Mouse (Mus musculus) hindbrain, postnatal 0 days (tissue): Measurements from ENCODE around the gene Gfer. TPM values are rescaled to one million over a fixed set of nuclear protein-coding genes. Genes with fewer than 3 reads are reported as not detected.
"Not testable (repeated sequence)": the region's sequence is repeated elsewhere in the genome, so short reads cannot be mapped to it uniquely, and the experiment has no call there.

ENCODE experiments used
- ATAC-seq: fragments of 200-750 bp; cut with Nextera tagmentation; 2 replicates; pipeline ENCODE4 v1.8.0; 2017; ENCODE audit warnings: mild to moderate bottlenecking, moderate TSS enrichment, moderate library complexity
- DNase-seq: peaks from one replicate; pipeline ENCODE4 v3.0.0-alpha.2; 2015; ENCODE audit warnings: low spot score
- H3K27ac ChIP-seq: fragments of 300-500 bp; sonication (generic); 2 replicates; pipeline ENCODE4 v1.5.1; 2014; ENCODE audit warnings: mild to moderate bottlenecking
- H3K27me3 ChIP-seq: fragments of 300-500 bp; sonication (generic); 2 replicates; pipeline ENCODE4 v1.6.1; 2014; ENCODE audit warnings: low read length, mixed read lengths; ENCODE audit not compliant: insufficient read depth
- H3K36me3 ChIP-seq: fragments of 300-500 bp; sonication (generic); 2 replicates; pipeline ENCODE4 v1.6.1; 2014; ENCODE audit warnings: low read length, mixed read lengths; ENCODE audit not compliant: insufficient read depth
- H3K4me1 ChIP-seq: fragments of 300-500 bp; sonication (generic); 2 replicates; pipeline ENCODE4 v1.6.1; 2014; ENCODE audit warnings: antibody characterized with exemption, low read length, mixed read lengths; ENCODE audit not compliant: insufficient read depth
- H3K4me2 ChIP-seq: fragments of 300-500 bp; sonication (generic); 2 replicates; pipeline ENCODE4 v1.6.1; 2014; ENCODE audit warnings: low read depth, mild to moderate bottlenecking, low read length, moderate library complexity, mixed read lengths
- H3K4me3 ChIP-seq: fragments of 300-500 bp; sonication (generic); 2 replicates; pipeline ENCODE4 v1.5.1; 2014; ENCODE audit warnings: low read length
- H3K9ac ChIP-seq: fragments of 300-500 bp; sonication (generic); replicated peaks from 2 replicates; pipeline ENCODE4 v1.6.1; 2014; ENCODE audit warnings: mild to moderate bottlenecking, low read length, moderate library complexity, mixed read lengths
- H3K9me3 ChIP-seq: fragments of 300-500 bp; sonication (generic); 2 replicates; pipeline ENCODE4 v1.6.1; 2016; ENCODE audit warnings: low read length, mixed read lengths
- CTCF ChIP-seq: IDR thresholded peaks from 2 replicates; pipeline ENCODE4 v1.5.1; 2016; ENCODE audit warnings: antibody characterized with exemption, control low read depth, low read depth
- WGBS: fragments of 180-500 bp; shearing (Covaris S2); extraction: QIAGEN DNeasy Blood & Tissue Kit; methylation state at CpG from one replicate; pipeline ENCODE4 v1.1.7; 2014; 5-methylcytosine and 5-hydroxymethylcytosine counted together
- polyA plus RNA-seq: library from polyadenylated mRNA; unstranded; fragments of >200 nt; fragmentation: Nextera tagmentation; extraction: Ambion mirVana; gene quantifications from 2 replicates; pipeline ENCODE4 v1.2.1, GENCODE M21; 2015
- total RNA-seq: library from RNA; depleted of rRNA; stranded (reverse); fragments of >200 nt; gene quantifications from 2 replicates; pipeline ENCODE4 v1.2.3, GENCODE M21; 2014

The Gfer gene
- total and polyA plus RNA-seq, 2 experiments from 2014 or later, result 26.1 to 39.7 TPM

- Histone ChIP-seq H3K27me3 (no peaks in the 10 kb centered on the region), H3K36me3 (peaks cover 12% of the 10 kb centered on the region), H3K9ac (peak overlapping the region; percentile 83), H3K9me3 (no peaks in the 10 kb centered on the region), H3K27ac (peak overlapping the region; percentile 86), H3K4me2 (peak overlapping the region; percentile 83), H3K4me1 (peaks cover 7% of the 10 kb centered on the region; the same call in 1 of the 2 replicates), H3K4me3 (peak overlapping the region; percentile 82)
- ATAC-seq (no peak), DNase-seq (no peak)
- WGBS, result 4% methylated on average over 12 of the region's 12 CpGs
- TF ChIP-seq CTCF, result no peak
Measured at GRCm38 (mm10) chr17:24723122-24723880, 27.3 kb upstream of the Gfer start.

- Histone ChIP-seq H3K4me1 (peaks cover 7% of the 10 kb centered on the region; the same call in 1 of the 2 replicates), H3K27me3 (no peaks in the 10 kb centered on the region), H3K9me3 (no peaks in the 10 kb centered on the region), H3K4me2 (no peak overlapping the region; the same call in 1 of the 2 replicates), H3K9ac (no peak overlapping the region), H3K4me3 (0 out of 2 replicates have a peak overlapping the region, but pooled peaks have one; percentile 3), H3K27ac (no peak overlapping the region), H3K36me3 (peaks cover 12% of the 10 kb centered on the region)
- WGBS, result 39% methylated on average over 13 of the region's 13 CpGs
- ATAC-seq (no peak), DNase-seq (no peak)
- no peak for TF ChIP-seq CTCF
Measured at GRCm38 (mm10) chr17:24722220-24722924, 26.4 kb upstream of the Gfer start.

- not testable (repeated sequence) for ATAC-seq, H3K27ac ChIP-seq, H3K9me3 ChIP-seq, H3K27me3 ChIP-seq, DNase-seq, H3K4me1 ChIP-seq
- Histone ChIP-seq H3K4me3 (peak overlapping the region; percentile 61; the same call in 1 of the 2 replicates), H3K9ac (peak overlapping the region; percentile 85; the same call in 1 of the 2 replicates), H3K36me3 (peaks cover 12% of the 10 kb centered on the region), H3K4me2 (peak overlapping the region; percentile 63)
- 73% methylated on average over 7 of the region's 7 CpGs for WGBS
Measured at GRCm38 (mm10) chr17:24721383-24721955, 25.5 kb upstream of the Gfer start.

- Histone ChIP-seq H3K4me2 (peak overlapping the region; percentile 63), H3K36me3 (peaks cover 12% of the 10 kb centered on the region), H3K4me3 (peak overlapping the region; percentile 61), H3K9ac (peak overlapping the region; percentile 85), H3K27ac (peak overlapping the region; percentile 82; the same call in 1 of the 2 replicates)
- H3K4me1 ChIP-seq, ATAC-seq, H3K27me3 ChIP-seq, H3K9me3 ChIP-seq: not testable (repeated sequence)
- 2% methylated on average over 10 of the region's 11 CpGs for WGBS
- peak; percentile 5 for DNase-seq
Measured at GRCm38 (mm10) chr17:24720616-24721015, 24.7 kb upstream of the Gfer start.

GRCm38 (mm10) chr17:24719494-24720222 is 23.7 kb upstream of the Gfer start:
- H3K27me3 ChIP-seq, result no peaks in the 10 kb centered on the region
- peak; percentile 97 for ATAC-seq
- no peak for TF ChIP-seq CTCF
- DNase-seq, result peak; percentile 99
- WGBS, result under 1% methylated on average over 61 of the region's 61 CpGs
- peaks cover 12% of the 10 kb centered on the region for H3K36me3 ChIP-seq
- H3K4me2 ChIP-seq, result peak overlapping the region; percentile 63
- peak overlapping the region; percentile 61 for H3K4me3 ChIP-seq
- no peaks in the 10 kb centered on the region for H3K9me3 ChIP-seq
- peak overlapping the region; percentile 82 for H3K27ac ChIP-seq
- H3K4me1 ChIP-seq, result peaks cover 7% of the 10 kb centered on the region; the same call in 1 of the 2 replicates
- peak overlapping the region; percentile 85 for H3K9ac ChIP-seq

GRCm38 (mm10) chr17:24718938-24719337 is 23.0 kb upstream of the Gfer start:
- peak overlapping the region; percentile 59 for H3K4me2 ChIP-seq
- not testable (repeated sequence) for H3K27me3 ChIP-seq, H3K9me3 ChIP-seq, H3K27ac ChIP-seq, DNase-seq, H3K4me1 ChIP-seq, ATAC-seq, H3K9ac ChIP-seq
- peak; percentile 27; the same call in 1 of the 2 replicates for TF ChIP-seq CTCF
- 69% methylated on average over 5 of the region's 5 CpGs for WGBS
- H3K36me3 ChIP-seq, result peaks cover 12% of the 10 kb centered on the region
- H3K4me3 ChIP-seq, result peak overlapping the region; percentile 61
